Comparison of ENCODE assay signal across 25 mouse cellular contexts in genomic region chr9:31440366-31440765, GRCm38 (mm10). TPM values are rescaled to one million over a fixed set of nuclear protein-coding genes. Genes with fewer than 3 reads are reported as not detected.
"Had no signal": no experiment of that assay in that cellular context is flagged by ENCODE, and none has a peak within 500 bp of the region (broad histone marks: within the 10 kb centered on the region; RNA-seq: fewer than 3 reads in every experiment).

No protein-coding gene starts in this region.

- H3K4me1 ChIP-seq: heart, embryonic 12.5 days; hindbrain, embryonic 10.5 days; hindbrain, embryonic 12.5 days; limb, embryonic 12.5 days; liver, embryonic 13.5 days had no signal

- H3K9ac ChIP-seq: heart, embryonic 12.5 days; hindbrain, embryonic 12.5 days; hindbrain, embryonic 14.5 days; limb, embryonic 12.5 days; liver, embryonic 13.5 days had no signal

- DNase-seq: gastrocnemius, adult 2 months; gastrocnemius, postnatal 10 days; gastrocnemius, postnatal 25 days; heart, adult 18-20 months; heart, postnatal 10 days; heart, postnatal 4 days; kidney, adult 18-20 months; kidney, adult 8-10 months; kidney, postnatal 10 days; kidney, postnatal 25 days; kidney, postnatal 4 days; liver; liver, embryonic 13.5 days had no signal

- H3K36me3 ChIP-seq: heart, embryonic 10.5 days; heart, embryonic 12.5 days; hindbrain, embryonic 10.5 days; hindbrain, embryonic 12.5 days; limb, embryonic 10.5 days; limb, embryonic 12.5 days; liver, embryonic 13.5 days had no signal

- H3K4me3 ChIP-seq: gastrocnemius, adult 2 months; heart, embryonic 10.5 days; heart, embryonic 12.5 days; hindbrain, embryonic 10.5 days; hindbrain, embryonic 12.5 days; layer of hippocampus, adult 2 months; left cerebral cortex, adult 2 months; limb, embryonic 10.5 days; limb, embryonic 12.5 days; liver, embryonic 13.5 days had no signal

- H3K9me3 ChIP-seq: heart, embryonic 10.5 days; heart, embryonic 12.5 days; hindbrain, embryonic 10.5 days; hindbrain, embryonic 12.5 days; limb, embryonic 10.5 days; limb, embryonic 12.5 days; liver, embryonic 13.5 days had no signal

- H3K27me3 ChIP-seq: heart, embryonic 12.5 days; hindbrain, embryonic 12.5 days; limb, embryonic 12.5 days; liver, embryonic 13.5 days had no signal

- H3K27ac ChIP-seq: gastrocnemius, adult 2 months; heart, embryonic 10.5 days; hindbrain, embryonic 10.5 days; hindbrain, embryonic 12.5 days; hindbrain, embryonic 14.5 days; layer of hippocampus, adult 2 months; left cerebral cortex, adult 2 months; limb, embryonic 10.5 days; limb, embryonic 12.5 days; liver, embryonic 13.5 days had no signal

RNA-seq across cellular contexts. Expression of gene Tmem45b, which starts 23.9 kb away (rescaled TPM):
- polyA plus RNA-seq: heart, embryonic 10.5 days; heart, embryonic 12.5 days; heart, embryonic 14.5 days; hindbrain, embryonic 10.5 days; limb, embryonic 10.5 days; limb, embryonic 12.5 days; limb, embryonic 14.5 days; liver, embryonic 11.5 days; liver, embryonic 13.5 days had no signal
